Mouse (Mus musculus) embryo, embryonic 10 days (tissue): ENCODE results near the gene Samd15.
A peak's percentile ranks its signal among the peaks of the same experiment; 100 is the strongest.
"Not testable (repeated sequence)": the region's sequence is repeated elsewhere in the genome, so short reads cannot be mapped to it uniquely, and the experiment has no call there.

Source experiments
- DNase-seq: peaks from one replicate; pipeline ENCODE4 v3.0.0-alpha.2; 2015; ENCODE audit warnings: low spot score

Gene Samd15

GRCm38 (mm10) chr12:87199206-87199972 is at the start of gene Samd15:
Gene Samd15 (plus strand): TSS chr12:87199723.
- peak; percentile 55 for DNase-seq

DNA sequence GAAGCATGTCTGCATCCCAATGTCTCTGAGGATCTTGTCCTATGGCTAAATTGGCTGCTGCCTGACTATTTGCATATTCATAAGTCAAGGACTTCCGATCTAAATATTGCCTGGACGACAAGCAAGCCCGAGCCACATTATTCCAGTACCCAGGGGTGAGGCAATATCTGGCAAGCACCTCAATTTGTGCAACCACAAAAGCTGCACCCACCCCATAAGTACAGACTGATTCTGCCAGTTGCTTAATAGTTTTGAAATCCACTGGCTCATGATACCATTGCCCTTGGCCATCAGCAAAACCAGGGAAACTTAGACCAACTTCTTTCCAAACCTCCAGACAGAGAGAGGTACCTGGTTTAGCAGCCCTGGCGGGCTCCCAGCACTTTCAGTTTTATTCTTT is 45.1 kb upstream of the Samd15 start:
- not testable (repeated sequence) for DNase-seq

- DNase-seq: peak; percentile 12
Measured at GRCm38 (mm10) chr12:87157361-87157760, 42.2 kb upstream of the Samd15 start.

- no peak for DNase-seq
Measured at GRCm38 (mm10) chr12:87158099-87158498, 41.4 kb upstream of the Samd15 start.

- DNase-seq: no peak
Measured at GRCm38 (mm10) chr12:87160310-87160709, 39.2 kb upstream of the Samd15 start.

- no peak for DNase-seq
Measured at GRCm38 (mm10) chr12:87160815-87161214, 38.7 kb upstream of the Samd15 start.

- DNase-seq: peak; percentile 17
Measured at GRCm38 (mm10) chr12:87175194-87175946, 24.2 kb upstream of the Samd15 start.

DNA sequence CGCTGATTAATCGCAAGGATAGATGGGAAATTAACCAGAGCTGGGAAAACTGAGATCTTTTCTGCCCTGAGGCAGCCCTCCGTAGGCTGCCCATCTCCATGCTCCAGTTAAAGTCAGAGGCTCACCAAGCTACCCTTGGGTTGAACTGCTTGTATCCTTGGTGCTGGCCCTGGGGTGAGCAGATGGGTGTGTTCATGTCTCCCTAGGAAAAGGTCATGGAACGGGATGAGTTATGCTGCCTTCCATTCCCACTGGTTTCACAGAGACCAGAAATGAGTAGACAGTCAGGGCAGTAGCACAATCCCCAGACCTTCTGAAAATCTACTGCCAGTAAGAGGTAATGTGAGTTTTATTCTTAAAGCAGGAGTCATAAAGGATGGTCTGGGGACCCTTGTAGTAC is 21.9 kb upstream of the Samd15 start:
- no peak for DNase-seq

DNA sequence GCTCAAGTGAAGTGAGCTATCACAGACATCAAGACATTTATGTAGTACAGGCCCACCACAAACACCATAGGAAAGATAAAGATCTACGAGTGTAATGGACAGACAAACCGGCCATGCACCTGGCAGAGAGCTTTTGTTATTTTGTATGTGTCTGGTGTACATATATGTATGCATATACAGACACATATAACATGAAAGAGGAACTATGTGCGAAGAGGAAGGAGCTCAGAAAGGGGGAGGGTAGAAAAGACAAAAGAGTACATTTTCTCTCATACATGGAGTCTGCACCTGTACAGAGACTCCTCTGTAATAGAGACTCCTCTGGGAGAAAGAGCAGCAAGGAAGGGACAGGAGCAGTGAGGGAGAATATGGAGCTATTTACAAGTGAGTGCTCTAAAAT is 6.5 kb upstream of the Samd15 start:
- no peak for DNase-seq

- DNase-seq: no peak
Measured at GRCm38 (mm10) chr12:87195069-87195468, 4.5 kb upstream of the Samd15 start.

- DNase-seq: no peak
Measured at GRCm38 (mm10) chr12:87196310-87196709, 3.2 kb upstream of the Samd15 start.

- no peak for DNase-seq
Measured at GRCm38 (mm10) chr12:87198792-87199191, 731 bp upstream of the Samd15 start.

DNA sequence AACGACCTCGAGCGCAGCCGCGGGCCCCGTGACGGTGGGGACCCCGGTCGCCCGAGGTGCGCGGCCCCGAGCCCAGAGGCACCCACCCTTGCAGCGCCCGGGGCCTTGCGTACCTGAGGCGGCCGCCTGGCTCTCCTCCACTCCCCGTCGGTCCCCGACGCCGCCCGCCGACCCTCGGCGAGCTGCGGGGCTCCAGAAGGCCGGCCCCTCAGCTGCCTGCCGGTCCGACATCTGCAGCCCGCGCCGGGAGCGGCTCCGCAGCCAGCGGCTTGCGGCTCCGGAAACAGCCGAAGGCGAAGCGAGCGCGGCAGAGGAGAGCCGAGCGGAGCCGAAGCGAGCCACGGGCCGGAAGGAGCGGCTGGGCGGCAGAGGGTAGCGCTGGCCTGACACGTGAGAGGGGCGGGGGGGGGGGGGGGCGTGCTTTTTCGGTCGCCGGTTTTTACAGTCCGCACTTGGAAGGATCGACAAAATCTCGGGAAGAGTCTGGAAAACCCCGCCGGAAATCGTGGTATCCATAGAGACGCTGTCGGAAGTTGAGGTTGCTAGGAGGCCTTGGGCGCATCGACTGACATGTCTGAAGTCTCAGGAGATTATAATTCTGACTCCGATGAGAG is 557 bp downstream of the Samd15 start, which contains the start of gene Tmed8:
TSS of gene Tmed8 (minus strand) at position 482 of the 614 bp plus-strand sequence.
- DNase-seq: peak; percentile 90

DNA sequence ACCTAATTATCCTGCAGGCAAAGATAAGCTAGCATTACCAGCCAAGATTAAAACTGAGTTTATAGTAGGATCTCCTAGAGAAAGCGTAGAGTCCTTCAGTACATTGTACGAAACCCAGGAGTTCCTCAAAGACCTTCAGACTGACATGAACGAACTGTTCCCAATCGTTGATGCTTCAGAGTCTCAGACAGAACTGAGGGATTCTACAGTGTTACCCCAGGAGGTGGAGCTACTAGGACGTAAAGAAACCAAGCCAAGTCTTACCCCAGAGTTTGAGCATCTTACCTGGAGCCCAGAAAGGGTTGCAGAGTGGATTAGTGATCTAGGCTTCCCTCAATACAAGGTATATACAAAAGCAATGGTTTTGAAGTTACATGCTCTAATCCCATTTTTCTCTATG is 2.2 kb downstream of the Samd15 start:
- no peak for DNase-seq

DNA sequence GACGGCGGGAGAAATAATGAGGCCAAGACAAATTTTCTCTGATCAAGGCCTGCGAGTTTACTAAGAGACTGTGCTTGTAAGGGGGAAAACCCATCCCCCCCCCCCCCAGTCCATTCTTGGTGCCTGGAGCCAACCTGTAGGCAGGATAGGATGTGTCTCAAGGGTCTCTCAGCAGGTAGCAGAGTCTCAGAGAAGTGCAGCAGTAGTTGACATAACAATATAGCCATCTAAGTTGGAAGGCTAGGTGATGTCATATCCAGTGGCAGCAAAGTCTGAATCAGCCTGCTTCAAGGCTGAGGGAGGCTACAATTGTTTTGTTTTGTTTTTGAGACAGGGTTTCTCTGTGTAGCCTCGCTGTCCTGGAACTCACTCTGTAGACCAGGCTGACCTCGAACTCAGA is 6.3 kb downstream of the Samd15 start:
- not testable (repeated sequence) for DNase-seq

DNA sequence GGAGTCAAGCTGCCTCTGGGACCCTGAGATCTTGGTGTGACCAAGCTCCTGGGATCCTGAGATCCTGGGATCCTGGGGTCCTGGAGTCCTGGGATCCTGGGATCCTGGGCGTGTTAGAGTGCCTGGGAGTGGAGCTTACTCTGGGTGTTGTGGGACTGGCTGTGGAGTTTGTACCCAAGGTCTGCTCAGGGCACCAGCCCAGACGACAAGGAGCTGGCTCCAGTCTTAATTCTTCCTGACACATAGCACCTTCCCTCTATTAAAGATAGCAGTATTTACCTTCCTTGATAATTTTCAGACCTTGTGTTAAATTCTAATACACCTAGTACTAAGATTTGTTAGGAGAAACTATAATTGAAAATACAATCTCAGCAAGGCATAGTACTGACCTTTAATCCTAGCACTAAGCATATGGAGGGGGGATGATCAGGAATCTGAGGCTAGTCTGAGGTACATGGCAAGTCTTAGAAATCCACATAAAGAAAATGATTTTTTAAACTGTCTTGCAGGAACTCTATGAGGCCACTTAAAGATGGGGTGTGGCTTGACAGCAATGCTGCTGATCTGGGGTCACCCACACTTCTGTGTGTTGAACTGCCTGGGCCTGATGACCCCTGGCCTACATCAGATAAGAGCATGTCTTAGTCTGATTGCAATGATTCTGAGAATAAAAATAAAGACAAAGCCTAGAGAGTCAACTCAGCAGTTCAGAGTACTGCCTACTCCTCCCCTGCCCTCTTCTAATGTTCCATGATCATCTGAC is 13.5 kb downstream of the Samd15 start:
- DNase-seq: no peak

- no peak for DNase-seq
Measured at GRCm38 (mm10) chr12:87216053-87216452, 16.5 kb downstream of the Samd15 start.

DNA sequence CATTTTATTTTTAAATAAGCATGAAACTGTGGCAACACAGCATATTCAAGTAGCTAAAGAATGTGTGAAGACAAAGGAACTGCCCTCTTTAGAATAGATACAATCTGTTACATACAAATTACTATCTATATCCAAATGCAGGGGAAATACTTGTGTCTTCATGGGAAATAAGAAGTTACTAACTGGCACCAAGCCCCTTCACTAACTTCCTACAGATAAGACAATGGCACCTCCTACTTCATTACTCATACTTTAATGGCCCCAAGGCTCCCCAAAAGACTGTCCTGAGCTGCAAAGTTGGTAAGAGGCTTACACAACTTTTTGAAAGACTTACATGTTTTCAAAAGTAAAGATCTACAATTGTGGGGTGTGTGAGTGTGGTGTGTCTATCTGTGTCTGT is 18.1 kb downstream of the Samd15 start:
- no peak for DNase-seq

GRCm38 (mm10) chr12:87219362-87219761 is 19.8 kb downstream of the Samd15 start:
- DNase-seq: no peak

GRCm38 (mm10) chr12:87224950-87225349 is 25.4 kb downstream of the Samd15 start:
- no peak for DNase-seq

- DNase-seq: no peak
Measured at GRCm38 (mm10) chr12:87226801-87227200, 27.3 kb downstream of the Samd15 start.

GRCm38 (mm10) chr12:87229633-87230032 is 30.1 kb downstream of the Samd15 start:
- no peak for DNase-seq
